Mouse (Mus musculus) limb, embryonic 14.5 days (tissue): ENCODE results near the gene Ccdc84. TPM values are rescaled to one million over a fixed set of nuclear protein-coding genes. Genes with fewer than 3 reads are reported as not detected.

ENCODE experiments used
- ATAC-seq: fragments of 200-750 bp; cut with Nextera tagmentation; 2 replicates; pipeline ENCODE4 v1.8.0; 2017; ENCODE audit warnings: low read depth, moderate number of reproducible peaks, moderate TSS enrichment; ENCODE audit not compliant: low FRiP score
- DNase-seq: peaks from one replicate; pipeline ENCODE4 v3.0.0-alpha.2; 2015; ENCODE audit warnings: low spot score
- H3K27ac ChIP-seq: fragments of 300-500 bp; sonication (generic); replicated peaks from 2 replicates; pipeline ENCODE4 v1.5.1; 2014; ENCODE audit warnings: low read depth, mild to moderate bottlenecking, low read length, moderate library complexity, mixed read lengths
- H3K27me3 ChIP-seq: fragments of 300-500 bp; sonication (generic); 2 replicates; pipeline ENCODE4 v1.6.1; 2014; ENCODE audit warnings: low read length, mixed read lengths; ENCODE audit not compliant: control insufficient read depth, insufficient read depth
- H3K36me3 ChIP-seq: fragments of 300-500 bp; sonication (generic); 2 replicates; pipeline ENCODE4 v1.6.1; 2014; ENCODE audit warnings: mild to moderate bottlenecking, low read length, moderate library complexity, mixed read lengths; ENCODE audit not compliant: control insufficient read depth, insufficient read depth
- H3K4me1 ChIP-seq: fragments of 300-500 bp; sonication (generic); 2 replicates; pipeline ENCODE4 v1.6.1; 2014; ENCODE audit warnings: antibody characterized with exemption, low read length, mixed read lengths; ENCODE audit not compliant: control insufficient read depth, insufficient read depth
- H3K4me2 ChIP-seq: fragments of 300-500 bp; sonication (generic); replicated peaks from 2 replicates; pipeline ENCODE4 v1.6.1; 2014; ENCODE audit warnings: low read depth, mild to moderate bottlenecking, low read length, moderate library complexity; ENCODE audit not compliant: severe bottlenecking
- H3K4me3 ChIP-seq: fragments of 300-500 bp; sonication (generic); replicated peaks from 2 replicates; pipeline ENCODE4 v1.5.1; 2014; ENCODE audit warnings: low read length
- H3K9ac ChIP-seq: fragments of 300-500 bp; sonication (generic); 2 replicates; pipeline ENCODE4 v1.6.1; 2014; ENCODE audit warnings: mild to moderate bottlenecking, low read depth, low read length, moderate library complexity; ENCODE audit not compliant: severe bottlenecking
- H3K9me3 ChIP-seq: fragments of 300-500 bp; sonication (generic); 2 replicates; pipeline ENCODE4 v1.6.1; 2016; ENCODE audit warnings: low read length; ENCODE audit not compliant: control insufficient read depth
- POLR2A ChIP-seq: fragments of 200-500 bp; IDR thresholded peaks from 2 replicates; pipeline ENCODE4 v1.8.0; 2012; ENCODE audit warnings: inconsistent platforms, mild to moderate bottlenecking, moderate library complexity, borderline replicate concordance; ENCODE audit not compliant: insufficient read depth, insufficient read length; ENCODE audit errors: extremely low read depth
- WGBS: fragments of 180-500 bp; shearing (Covaris S2); extraction: QIAGEN DNeasy Blood & Tissue Kit; methylation state at CpG from one replicate; pipeline ENCODE4 v1.1.7; 2014; 5-methylcytosine and 5-hydroxymethylcytosine counted together
- polyA plus RNA-seq, 2 experiments: library from polyadenylated mRNA; depleted of rRNA in 1 of 2; stranded (reverse) in 1 of 2; unstranded in 1 of 2; fragments of >200 nt; fragmentation: Nextera tagmentation in 1 of 2; extraction: Ambion mirVana in 1 of 2; gene quantifications; 2 replicates each; pipeline versions ENCODE4 v1.2.1 to v1.2.3; 2012 to 2014

Gene Ccdc84
- 54.3 and 57.3 TPM in 2 replicates for polyA plus RNA-seq (2012; rRNA removed)
- 24.8 and 25.4 TPM in 2 replicates for polyA plus RNA-seq (2014; fragmentation: Nextera tagmentation; extraction: Ambion mirVana)

DNA sequence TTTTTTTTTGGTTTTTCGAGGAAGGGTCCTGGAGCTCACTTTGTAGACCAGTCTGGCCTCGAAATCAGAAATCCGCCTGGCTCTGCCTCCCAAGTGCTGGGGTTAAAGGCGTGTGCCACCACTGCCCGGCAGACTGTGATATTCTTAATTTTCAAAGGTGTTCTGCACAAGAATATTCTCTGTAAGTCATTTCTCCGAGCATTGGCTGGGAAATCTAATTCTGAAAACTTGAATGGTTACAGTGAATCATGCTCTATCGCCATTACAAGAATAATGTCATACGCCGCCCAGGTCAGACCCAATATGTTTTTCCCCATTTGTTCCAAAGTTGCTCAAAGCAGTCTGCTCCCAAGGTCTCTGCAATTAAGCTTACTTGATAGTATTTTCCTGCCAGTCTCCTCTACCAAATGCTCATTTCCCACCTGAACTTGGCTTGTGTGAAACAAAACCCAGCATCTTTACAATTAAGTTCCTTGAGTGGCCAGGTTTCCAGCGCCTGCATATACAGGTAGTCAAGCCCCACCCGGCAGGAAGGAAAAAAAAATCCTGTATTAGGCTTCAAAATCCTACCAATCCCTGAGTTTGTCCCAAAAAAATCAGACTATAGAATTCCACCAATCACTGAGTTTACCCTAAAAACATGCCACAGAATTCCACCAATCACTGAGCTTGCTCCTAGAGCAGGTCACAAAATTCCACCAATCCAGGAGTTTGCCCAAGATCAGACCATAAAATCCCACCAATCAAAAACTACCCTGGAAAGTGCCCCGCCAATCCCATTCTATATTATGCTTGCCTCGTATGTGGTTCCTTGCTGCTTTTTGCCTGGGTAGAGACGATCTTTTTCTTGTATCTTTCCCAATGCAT is at the start of gene Ccdc84:
Ccdc84 (minus strand) TSS at position 51 of the 867 bp plus-strand sequence.
- H3K27me3 ChIP-seq = no peaks in the 10 kb centered on the region
- peaks cover 5% of the 10 kb centered on the region for H3K4me1 ChIP-seq
- H3K9ac ChIP-seq = peak within 1 kb of the TSS; percentile 75
- WGBS = 77% methylated on average over 14 of the region's 14 CpGs
- H3K27ac ChIP-seq = peak within 1 kb of the TSS; percentile 75
- H3K4me3 ChIP-seq = peak within 1 kb of the TSS; percentile 83
- DNase-seq (no peak), ATAC-seq (no peak)
- peaks cover 12% of the 10 kb centered on the region for H3K36me3 ChIP-seq
- peak within 1 kb of the TSS; percentile 83 for H3K4me2 ChIP-seq
- no peak for TF ChIP-seq POLR2A
- no peaks in the 10 kb centered on the region for H3K9me3 ChIP-seq

DNA sequence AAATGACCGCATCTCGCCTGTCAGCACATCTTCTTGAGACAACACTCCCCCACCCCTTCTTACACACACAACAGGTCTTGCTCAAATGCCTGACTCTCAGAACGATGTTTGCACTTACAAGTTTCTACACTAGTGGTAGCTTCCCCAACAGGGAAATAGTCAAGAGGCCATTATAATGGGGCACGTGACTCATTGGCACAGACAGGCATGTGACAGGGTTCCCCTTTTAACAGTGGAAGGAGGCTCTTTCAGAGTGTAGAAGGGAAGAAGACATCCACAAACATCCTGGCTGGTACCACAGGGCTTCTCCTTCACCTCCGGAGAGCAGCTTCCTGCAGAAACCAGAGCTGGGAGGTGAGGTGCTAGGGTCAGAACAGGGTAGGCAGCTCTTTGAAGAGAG is 43.6 kb upstream of the Ccdc84 start:
- Histone ChIP-seq H3K27ac (no peak overlapping the region), H3K4me1 (no peaks in the 10 kb centered on the region), H3K27me3 (no peaks in the 10 kb centered on the region), H3K4me2 (no peak overlapping the region), H3K4me3 (no peak overlapping the region), H3K36me3 (no peaks in the 10 kb centered on the region), H3K9me3 (no peaks in the 10 kb centered on the region), H3K9ac (no peak overlapping the region)
- no peak for TF ChIP-seq POLR2A
- WGBS = 85% methylated on average over 5 of the region's 5 CpGs
- ATAC-seq (no peak), DNase-seq (no peak)

DNA sequence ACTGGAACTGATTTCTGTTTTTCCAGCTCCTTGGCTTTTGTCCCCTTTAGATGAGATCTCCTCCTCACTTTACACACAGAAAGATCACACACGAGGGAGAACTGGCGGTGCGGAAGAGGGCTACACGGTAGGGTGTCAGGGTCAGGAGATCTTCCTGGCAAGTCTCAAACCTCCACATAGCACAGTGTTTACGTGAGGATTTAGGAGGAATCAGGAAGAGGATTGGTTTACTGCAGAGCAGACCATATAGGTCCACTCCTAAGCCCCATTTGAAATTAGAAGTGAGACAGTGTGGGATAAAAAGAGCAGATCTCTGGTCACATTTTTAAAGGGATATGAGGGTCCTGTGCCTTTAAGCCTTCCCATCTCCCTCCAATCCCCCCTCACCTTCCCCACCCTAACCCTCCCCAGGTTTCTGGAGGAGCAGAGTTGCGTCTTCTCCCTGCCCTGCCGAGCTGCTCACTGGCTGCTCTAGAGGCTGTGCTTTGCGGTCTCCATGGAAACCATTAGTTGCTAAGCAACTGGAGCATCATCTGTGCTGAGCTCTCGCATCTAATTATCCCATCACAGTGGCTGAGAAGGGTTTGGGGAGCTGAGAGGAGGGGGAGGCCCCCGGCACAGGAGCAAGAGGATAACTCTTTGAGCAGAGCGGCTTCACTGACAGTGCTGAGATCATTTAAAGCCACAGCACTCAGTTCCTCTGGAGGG is 38.8 kb upstream of the Ccdc84 start:
- Histone ChIP-seq H3K27ac (no peak overlapping the region), H3K9me3 (no peaks in the 10 kb centered on the region), H3K4me2 (no peak overlapping the region), H3K36me3 (no peaks in the 10 kb centered on the region), H3K4me3 (no peak overlapping the region), H3K27me3 (no peaks in the 10 kb centered on the region), H3K9ac (no peak overlapping the region), H3K4me1 (no peaks in the 10 kb centered on the region)
- peak; percentile 43 for DNase-seq
- 9% methylated on average over 11 of the region's 11 CpGs for WGBS
- ATAC-seq = peak; percentile 70
- TF ChIP-seq POLR2A = no peak

DNA sequence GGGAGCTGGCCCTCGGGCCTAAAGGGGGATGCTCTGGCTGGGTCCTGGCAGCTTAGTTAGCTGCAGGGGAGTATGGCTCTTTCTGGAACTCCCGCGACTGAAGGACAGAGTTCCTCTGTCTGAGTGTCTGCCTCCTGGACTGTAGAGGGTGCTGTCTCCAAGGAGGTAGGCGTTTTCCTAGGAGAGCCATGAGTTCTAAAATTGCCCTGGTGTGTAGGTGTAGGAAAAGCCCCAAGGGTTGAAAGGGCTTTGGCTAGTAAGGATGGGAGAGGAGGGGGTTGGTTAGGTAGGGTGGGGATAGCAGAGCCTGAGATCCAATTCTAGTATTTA is 36.5 kb upstream of the Ccdc84 start, which contains the start of gene Upk2:
Upk2 (minus strand) TSS at position 86 of the 330 bp plus-strand sequence.
- TF ChIP-seq POLR2A = no peak
- H3K36me3 ChIP-seq = no peaks in the 10 kb centered on the region
- H3K27ac ChIP-seq = no peak within 1 kb of the TSS
- H3K4me2 ChIP-seq = no peak within 1 kb of the TSS
- WGBS = 21% methylated on average over 4 of the region's 4 CpGs
- no peak within 1 kb of the TSS for H3K9ac ChIP-seq
- DNase-seq (no peak), ATAC-seq (no peak)
- no peaks in the 10 kb centered on the region for H3K27me3 ChIP-seq
- no peaks in the 10 kb centered on the region for H3K4me1 ChIP-seq
- no peak within 1 kb of the TSS for H3K4me3 ChIP-seq
- no peaks in the 10 kb centered on the region for H3K9me3 ChIP-seq

DNA sequence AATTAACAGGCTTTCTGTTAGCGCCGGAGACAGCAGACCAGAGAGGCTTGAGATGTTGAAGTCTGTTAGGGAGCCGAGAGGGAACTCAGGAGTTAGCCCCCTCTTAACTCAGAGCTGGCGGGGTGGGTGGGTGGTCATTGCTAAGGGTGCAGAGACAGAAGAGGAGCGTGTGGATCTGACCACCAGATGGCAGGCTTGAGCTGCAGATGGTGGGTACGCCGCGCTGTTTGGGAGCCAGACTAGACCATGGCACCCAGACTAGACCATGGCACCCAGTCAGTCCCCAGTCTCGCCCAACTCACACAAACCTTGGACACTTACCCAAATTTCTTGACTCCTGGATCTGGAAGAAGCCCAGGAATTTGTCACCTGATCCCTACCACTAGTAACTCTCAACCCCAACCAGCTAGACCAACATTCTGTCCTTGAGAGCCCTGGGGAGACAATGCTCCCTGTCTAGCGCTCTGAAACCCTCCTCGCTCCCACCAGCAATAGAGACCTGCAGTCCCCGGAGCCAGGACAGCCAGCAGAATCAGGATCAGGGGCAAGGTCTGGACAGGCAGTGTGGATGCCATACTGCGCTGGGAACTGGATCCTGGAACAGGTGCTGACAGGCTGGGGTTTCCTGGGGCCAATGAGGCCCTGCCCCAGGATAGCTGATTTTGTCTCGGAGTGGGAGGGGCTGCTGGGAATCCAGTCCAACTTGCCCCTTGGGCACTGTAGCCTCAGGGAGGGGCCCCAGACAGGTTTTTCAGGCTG is 35.9 kb upstream of the Ccdc84 start:
- ATAC-seq (peak; percentile 82; the same call in 1 of the 2 replicates), DNase-seq (peak; percentile 68)
- Histone ChIP-seq H3K4me3 (no peak overlapping the region), H3K4me1 (no peaks in the 10 kb centered on the region), H3K9me3 (no peaks in the 10 kb centered on the region), H3K9ac (no peak overlapping the region), H3K27ac (no peak overlapping the region), H3K27me3 (no peaks in the 10 kb centered on the region), H3K4me2 (no peak overlapping the region), H3K36me3 (no peaks in the 10 kb centered on the region)
- no peak for TF ChIP-seq POLR2A
- WGBS = 7% methylated on average over 14 of the region's 14 CpGs
